Mouse (Mus musculus) CH12.LX (cell line): ENCODE results near the gene Elob.

ENCODE experiments used
- BHLHE40 ChIP-seq: IDR thresholded peaks from 2 replicates; pipeline ENCODE4 v1.6.1; 2011; ENCODE audit warnings: mild to moderate bottlenecking, low read depth, low read length, improper control_type of control experiment
- CHD2 ChIP-seq: IDR thresholded peaks from 2 replicates; pipeline ENCODE4 v1.6.1; 2011; ENCODE audit warnings: low read length, improper control_type of control experiment
- CTCF ChIP-seq, 2 experiments: IDR thresholded peaks in 1 of 2; conservative IDR thresholded peaks in 1 of 2; 2 replicates each; pipeline ENCODE4 v1.5.1; 2011 to 2012; ENCODE audit warnings: low read depth in 2 of 2, low read length in 2 of 2, improper control_type of control experiment in 1 of 2, inconsistent platforms in 1 of 2, mild to moderate bottlenecking in 1 of 2, moderate library complexity in 1 of 2
- GABPA ChIP-seq: IDR thresholded peaks from 2 replicates; pipeline ENCODE4 v1.6.1; 2012; ENCODE audit warnings: low read depth, low read length, improper control_type of control experiment, inconsistent platforms; ENCODE audit not compliant: insufficient replicate concordance
- JUND ChIP-seq: conservative IDR thresholded peaks from 2 replicates; pipeline ENCODE4 v1.6.1; 2011; ENCODE audit warnings: low read depth, low read length, improper control_type of control experiment
- MXI1 ChIP-seq: IDR thresholded peaks from 2 replicates; pipeline ENCODE4 v1.6.1; 2011; ENCODE audit warnings: mild to moderate bottlenecking, low read depth, low read length, improper control_type of control experiment
- MYC ChIP-seq: IDR thresholded peaks from 2 replicates; pipeline ENCODE4 v1.6.1; 2011; ENCODE audit warnings: low read depth, mild to moderate bottlenecking, improper control_type of control experiment, low read length
- POLR2A ChIP-seq: IDR thresholded peaks from 2 replicates; pipeline ENCODE4 v1.6.1; 2011; ENCODE audit warnings: low read depth, mild to moderate bottlenecking, improper control_type of control experiment, low read length
- TBP ChIP-seq: conservative IDR thresholded peaks from 2 replicates; pipeline ENCODE4 v1.6.1; 2011; ENCODE audit warnings: low read depth, low read length, improper control_type of control experiment
- USF1 ChIP-seq: IDR thresholded peaks from 2 replicates; pipeline ENCODE4 v1.6.1; 2014; ENCODE audit warnings: low read depth, mild to moderate bottlenecking, inconsistent platforms, low read length, improper control_type of control experiment
- USF2 ChIP-seq: conservative IDR thresholded peaks from 2 replicates; pipeline ENCODE4 v1.6.1; 2011; ENCODE audit warnings: low read depth, low read length, improper control_type of control experiment
- ZMIZ1 ChIP-seq: IDR thresholded peaks from 2 replicates; pipeline ENCODE4 v1.6.1; 2012; ENCODE audit warnings: low read depth, mild to moderate bottlenecking, inconsistent platforms, low read length, improper control_type of control experiment

- TF ChIP-seq USF1, result no peak
- no peak for TF ChIP-seq GABPA
- no peak for TF ChIP-seq JUND
- peak; percentile 12 to 61; a peak in 2 of 4 replicates for TF ChIP-seq CTCF (conservative IDR thresholded peaks at IDR 0.05 in 1 of 2, IDR thresholded peaks at IDR 0.05 in 1 of 2; ENCODE audit: low read depth in 2 of 2, low read length in 2 of 2)
- TF ChIP-seq MXI1, result no peak
- no peak for TF ChIP-seq POLR2A
- no peak for TF ChIP-seq MYC
- TF ChIP-seq BHLHE40, result no peak
- no peak for TF ChIP-seq ZMIZ1
- TF ChIP-seq TBP, result no peak
- TF ChIP-seq CHD2, result no peak
- no peak for TF ChIP-seq USF2
These were observed 21.1 kb upstream of the Elob start for GRCm38 (mm10) chr17:23850028-23850427.
